Mouse (Mus musculus): ENCODE results near the gene Hexim1. TPM values are rescaled to one million over a fixed set of nuclear protein-coding genes. Genes with fewer than 3 reads are reported as not detected.
A peak's percentile ranks its signal among the peaks of the same experiment; 100 is the strongest.

Hexim1 gene
- polyA plus RNA-seq, 1 experiment from 2014 or later: 4.0 TPM

DNA sequence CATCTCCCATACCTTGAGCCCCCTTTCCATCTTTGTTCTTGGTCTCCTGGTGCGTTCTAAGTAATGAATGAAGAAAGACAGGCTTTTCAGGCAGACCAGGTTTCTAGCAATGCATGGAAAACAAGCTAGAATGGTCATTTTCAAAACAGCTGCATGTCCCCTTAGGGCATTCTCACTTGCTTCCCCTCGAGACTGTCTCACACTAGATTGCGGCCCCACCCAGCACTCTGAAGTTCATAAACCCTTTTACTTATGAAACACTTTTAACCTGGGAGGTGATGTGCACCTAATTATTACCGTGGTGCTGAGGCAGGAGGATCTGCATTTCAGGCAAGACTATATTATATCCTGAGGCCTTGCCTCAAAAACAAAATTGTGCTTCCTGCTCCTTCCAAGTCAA, 2.3 kb upstream of the Hexim1 start:
- no peaks in the 10 kb centered on the region for H3K36me3 ChIP-seq
- WGBS: 79% methylated on average over 4 of the region's 4 CpGs
- H3K4me1 ChIP-seq: peaks cover 38% of the 10 kb centered on the region
- no peak for ATAC-seq (ENCODE audit: low FRiP score)
- H3K9me3 ChIP-seq (replicated peaks): no peaks in the 10 kb centered on the region
- peaks cover 37% of the 10 kb centered on the region for H3K27me3 ChIP-seq
- H3K9ac ChIP-seq: no peak overlapping the region
- no peak overlapping the region for H3K4me2 ChIP-seq (replicated peaks)
- no peak overlapping the region for H3K4me3 ChIP-seq
- no peak overlapping the region for H3K27ac ChIP-seq

GRCm38 (mm10) chr11:103114270-103114943, 1.6 kb upstream of the Hexim1 start:
- peak overlapping the region; percentile 80 for H3K4me2 ChIP-seq (replicated peaks)
- peaks cover 40% of the 10 kb centered on the region for H3K4me1 ChIP-seq
- H3K27ac ChIP-seq: no peak overlapping the region
- ATAC-seq (ENCODE audit: low FRiP score): no peak
- peak overlapping the region; percentile 75; the same call in 1 of the 2 replicates for H3K9ac ChIP-seq
- WGBS: 86% methylated on average over 11 of the region's 11 CpGs
- peak overlapping the region; percentile 59 for H3K4me3 ChIP-seq
- peaks cover 37% of the 10 kb centered on the region for H3K27me3 ChIP-seq
- H3K9me3 ChIP-seq (replicated peaks): no peaks in the 10 kb centered on the region
- H3K36me3 ChIP-seq: no peaks in the 10 kb centered on the region

DNA sequence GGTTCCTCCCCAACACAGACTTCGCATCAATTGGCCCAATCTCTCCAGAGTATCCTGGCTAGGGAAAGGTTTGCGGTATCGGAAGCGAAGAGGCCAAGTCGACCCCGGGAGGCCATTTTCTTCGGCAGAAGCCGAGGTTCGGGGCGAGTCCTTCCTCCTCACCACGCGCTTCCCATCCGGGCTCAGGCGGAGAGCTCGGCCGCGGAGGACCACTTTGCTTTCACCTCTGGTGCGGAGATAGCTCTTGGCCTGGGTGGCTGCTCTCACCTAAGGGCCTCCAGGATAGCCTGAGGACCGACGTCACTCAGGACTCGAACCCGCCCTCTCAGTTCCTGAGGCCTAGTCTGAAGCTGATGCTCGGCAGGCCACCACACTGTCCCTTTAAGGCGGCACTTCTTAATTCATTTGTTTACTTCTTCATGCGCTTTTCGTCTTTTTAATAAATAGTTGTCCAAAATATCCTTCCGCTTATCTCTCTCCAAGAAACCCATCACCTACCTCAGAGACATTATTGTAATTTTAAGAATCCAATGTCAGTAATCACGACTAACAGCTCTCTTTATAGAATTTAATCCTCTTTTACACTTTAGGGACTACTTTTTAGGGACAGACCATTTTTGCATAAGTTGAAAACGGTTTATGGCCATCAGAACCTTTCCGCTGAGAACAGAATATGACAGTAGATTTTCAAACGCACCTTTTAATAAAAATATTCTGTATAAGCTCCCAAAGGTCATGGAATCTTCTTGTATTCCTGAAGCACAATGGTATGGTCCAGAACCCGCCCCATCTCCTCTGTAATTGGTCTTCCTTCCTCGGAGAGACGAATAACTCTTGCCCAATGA, 646 bp upstream of the Hexim1 start:
- peaks cover 37% of the 10 kb centered on the region for H3K27me3 ChIP-seq
- H3K4me2 ChIP-seq (replicated peaks): peak overlapping the region; percentile 80
- H3K36me3 ChIP-seq: no peaks in the 10 kb centered on the region
- H3K4me3 ChIP-seq: peak overlapping the region; percentile 59
- WGBS: under 1% methylated on average over 34 of the region's 34 CpGs
- no peaks in the 10 kb centered on the region for H3K9me3 ChIP-seq (replicated peaks)
- H3K9ac ChIP-seq: peak overlapping the region; percentile 75
- ATAC-seq (ENCODE audit: low FRiP score): peak; percentile 82
- peaks cover 40% of the 10 kb centered on the region for H3K4me1 ChIP-seq
- peak overlapping the region; percentile 88 for H3K27ac ChIP-seq

GRCm38 (mm10) chr11:103116959-103117590, 1.0 kb downstream of the Hexim1 start:
- peak overlapping the region; percentile 80 for H3K4me2 ChIP-seq (replicated peaks)
- WGBS: under 1% methylated on average over 35 of the region's 35 CpGs
- peak overlapping the region; percentile 89 for H3K27ac ChIP-seq
- H3K9ac ChIP-seq: peak overlapping the region; percentile 70
- peak overlapping the region; percentile 59 for H3K4me3 ChIP-seq
- peaks cover 31% of the 10 kb centered on the region for H3K4me1 ChIP-seq
- peak; percentile 20 for ATAC-seq (ENCODE audit: low FRiP score)
- no peaks in the 10 kb centered on the region for H3K9me3 ChIP-seq (replicated peaks)
- no peaks in the 10 kb centered on the region for H3K36me3 ChIP-seq
- H3K27me3 ChIP-seq: peaks cover 21% of the 10 kb centered on the region

DNA sequence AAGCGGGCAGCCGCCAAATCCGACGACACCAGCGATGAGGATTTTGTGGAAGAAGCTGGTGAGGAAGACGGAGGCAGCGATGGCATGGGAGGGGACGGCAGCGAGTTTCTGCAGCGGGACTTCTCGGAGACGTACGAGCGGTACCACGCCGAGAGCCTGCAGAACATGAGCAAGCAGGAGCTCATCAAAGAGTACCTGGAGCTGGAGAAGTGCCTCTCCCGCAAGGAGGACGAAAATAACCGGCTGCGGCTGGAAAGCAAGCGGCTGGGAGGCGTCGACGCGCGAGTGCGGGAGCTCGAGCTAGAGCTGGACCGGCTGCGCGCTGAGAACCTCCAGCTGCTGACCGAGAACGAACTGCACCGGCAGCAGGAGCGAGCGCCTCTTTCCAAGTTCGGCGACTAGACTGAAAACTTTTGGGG, 1.6 kb downstream of the Hexim1 start:
- 0 out of 2 replicates have a peak overlapping the region, but pooled peaks have one; percentile 18 for H3K27ac ChIP-seq
- no peaks in the 10 kb centered on the region for H3K36me3 ChIP-seq
- H3K9ac ChIP-seq: peak overlapping the region; percentile 70
- H3K4me3 ChIP-seq: peak overlapping the region; percentile 59
- peaks cover 25% of the 10 kb centered on the region for H3K4me1 ChIP-seq
- no peak for ATAC-seq (ENCODE audit: low FRiP score)
- H3K9me3 ChIP-seq (replicated peaks): no peaks in the 10 kb centered on the region
- WGBS: under 1% methylated on average over 38 of the region's 38 CpGs
- H3K4me2 ChIP-seq (replicated peaks): peak overlapping the region; percentile 80
- peaks cover 15% of the 10 kb centered on the region for H3K27me3 ChIP-seq

GRCm38 (mm10) chr11:103118866-103119265, 2.8 kb downstream of the Hexim1 start:
- no peaks in the 10 kb centered on the region for H3K9me3 ChIP-seq (replicated peaks)
- peaks cover 3% of the 10 kb centered on the region for H3K27me3 ChIP-seq
- H3K4me3 ChIP-seq: no peak overlapping the region
- peak overlapping the region; percentile 80 for H3K4me2 ChIP-seq (replicated peaks)
- peaks cover 24% of the 10 kb centered on the region for H3K4me1 ChIP-seq
- no peaks in the 10 kb centered on the region for H3K36me3 ChIP-seq
- 92% methylated on average over 2 of the region's 2 CpGs for WGBS
- no peak overlapping the region for H3K27ac ChIP-seq
- no peak overlapping the region for H3K9ac ChIP-seq
- ATAC-seq (ENCODE audit: low FRiP score): no peak

DNA sequence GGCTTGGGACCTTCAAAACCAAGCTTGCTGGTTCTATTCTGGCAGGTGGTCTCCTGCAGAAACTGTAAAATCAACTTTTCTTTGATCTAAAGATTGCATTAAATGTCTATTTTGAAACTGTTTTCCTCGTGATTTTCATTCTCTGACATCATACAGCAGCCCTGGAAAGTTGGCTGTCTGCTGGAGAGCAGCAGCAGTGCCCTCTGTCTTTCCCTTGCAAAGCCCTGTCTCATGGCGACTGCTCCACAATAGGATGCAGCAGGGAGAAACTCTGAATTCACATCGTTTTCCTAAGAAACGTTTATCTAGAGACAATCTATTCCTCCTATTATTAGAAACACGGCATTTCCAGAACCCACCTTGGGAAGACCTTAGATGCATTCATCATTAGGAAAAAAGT, 3.6 kb downstream of the Hexim1 start:
- H3K4me3 ChIP-seq: no peak overlapping the region
- no peak for ATAC-seq (ENCODE audit: low FRiP score)

DNA sequence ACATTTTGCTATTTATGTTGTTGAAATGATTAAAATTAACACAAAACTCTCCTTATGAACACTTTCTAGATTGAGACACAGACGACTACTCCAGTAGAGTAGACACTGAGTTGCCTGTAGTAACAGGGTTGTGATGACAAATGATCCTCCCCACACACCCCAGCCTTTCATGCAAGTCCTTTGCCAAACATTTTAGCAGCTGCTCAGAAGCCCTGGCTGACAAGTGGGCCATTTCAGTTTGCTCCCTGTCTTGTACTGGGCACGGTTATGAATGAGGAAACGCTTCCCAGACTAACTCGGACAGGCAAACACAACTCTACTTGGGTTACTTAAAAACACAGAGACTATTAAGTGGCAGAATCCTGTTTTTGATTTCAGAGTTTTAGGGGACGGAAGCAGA, 4.3 kb downstream of the Hexim1 start:
- Histone ChIP-seq H3K36me3 (no peaks in the 10 kb centered on the region), H3K4me3 (no peak overlapping the region), H3K9ac (no peak overlapping the region), H3K4me2 (replicated peaks) (no peak overlapping the region), H3K27me3 (no peaks in the 10 kb centered on the region), H3K27ac (no peak overlapping the region), H3K9me3 (replicated peaks) (no peaks in the 10 kb centered on the region), H3K4me1 (peaks cover 18% of the 10 kb centered on the region)
- WGBS: 70% methylated on average over 5 of the region's 5 CpGs
- no peak for ATAC-seq (ENCODE audit: low FRiP score)

More for the DNA sequence above, 3.6 kb downstream of the Hexim1 start:
- no peaks in the 10 kb centered on the region for H3K9me3 ChIP-seq (replicated peaks)
- no peak overlapping the region for H3K27ac ChIP-seq
- no peak overlapping the region for H3K9ac ChIP-seq
- H3K4me1 ChIP-seq: peaks cover 21% of the 10 kb centered on the region
- H3K27me3 ChIP-seq: no peaks in the 10 kb centered on the region
- no peaks in the 10 kb centered on the region for H3K36me3 ChIP-seq
- 55% methylated on average over 5 of the region's 5 CpGs for WGBS
- no peak overlapping the region for H3K4me2 ChIP-seq (replicated peaks)

- no peaks in the 10 kb centered on the region for H3K36me3 ChIP-seq
- under 1% methylated on average over 39 of the region's 39 CpGs for WGBS
- peak; percentile 58 for ATAC-seq (ENCODE audit: low FRiP score)
These were observed 15.9 kb downstream of the Hexim1 start, which contains the start of gene Hexim2 for GRCm38 (mm10) chr11:103131701-103132575. TSS of gene Hexim2 (plus strand) at chr11:103132429.

DNA sequence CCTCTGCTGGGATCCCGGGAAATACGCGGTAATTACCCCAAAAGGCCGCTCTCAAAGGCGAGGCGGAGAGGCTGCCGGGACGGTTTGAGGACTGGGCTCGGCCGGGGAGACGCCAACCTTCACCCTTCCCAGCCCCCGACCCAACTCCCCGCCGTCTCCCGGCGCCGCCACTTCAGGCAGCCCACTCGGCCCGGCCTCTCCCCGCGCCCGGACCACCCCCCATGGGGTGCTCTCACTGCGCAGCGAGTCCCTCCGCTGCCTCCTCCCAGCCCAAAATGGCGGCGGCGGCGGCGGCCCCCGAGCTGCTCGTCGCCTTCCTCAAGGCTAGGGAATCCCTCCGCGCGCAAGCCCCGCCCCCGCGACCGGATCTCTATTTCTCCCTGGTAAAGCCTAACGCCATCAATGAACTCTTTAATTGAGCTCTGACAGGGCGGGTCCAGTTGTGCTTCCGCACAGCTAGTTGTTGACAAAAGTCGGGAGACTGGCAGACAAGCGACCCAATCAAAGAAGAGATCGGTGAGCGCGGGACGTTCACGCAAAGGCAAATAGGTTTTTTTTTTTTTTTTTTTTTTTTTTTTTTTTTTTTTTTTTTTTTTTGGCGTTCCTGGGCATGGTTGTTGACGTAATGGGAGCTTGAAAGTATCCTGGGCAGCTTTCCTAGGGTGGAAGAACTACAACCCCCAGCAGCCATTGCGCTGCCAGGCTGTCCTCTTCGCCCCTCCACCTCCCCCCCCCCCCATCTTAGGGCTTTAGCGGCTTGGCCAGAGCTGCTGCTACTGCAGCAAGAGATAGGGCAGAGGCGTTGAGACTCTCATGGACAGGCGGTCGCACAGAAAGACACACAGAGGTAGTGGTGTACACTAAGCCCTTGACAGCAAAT, 16.8 kb downstream of the Hexim1 start:
- H3K4me1 ChIP-seq: peaks cover 38% of the 10 kb centered on the region
- WGBS: under 1% methylated on average over 58 of the region's 58 CpGs

More at GRCm38 (mm10) chr11:103131701-103132575, 15.9 kb downstream of the Hexim1 start, which contains the start of gene Hexim2:
- Histone ChIP-seq H3K9ac (peak within 1 kb of the TSS; percentile 99), H3K27me3 (no peaks in the 10 kb centered on the region), H3K4me2 (replicated peaks) (peak within 1 kb of the TSS; percentile 63), H3K4me3 (peak within 1 kb of the TSS; percentile 86), H3K4me1 (peaks cover 38% of the 10 kb centered on the region), H3K9me3 (replicated peaks) (no peaks in the 10 kb centered on the region), H3K27ac (peak within 1 kb of the TSS; percentile 97)

More for the DNA sequence above, 16.8 kb downstream of the Hexim1 start:
- ATAC-seq (ENCODE audit: low FRiP score): peak; percentile 91
- peak overlapping the region; percentile 86 for H3K4me3 ChIP-seq
- no peaks in the 10 kb centered on the region for H3K36me3 ChIP-seq
- no peaks in the 10 kb centered on the region for H3K9me3 ChIP-seq (replicated peaks)
- H3K27ac ChIP-seq: peak overlapping the region; percentile 97
- peak overlapping the region; percentile 99 for H3K9ac ChIP-seq
- H3K4me2 ChIP-seq (replicated peaks): peak overlapping the region; percentile 63
- H3K27me3 ChIP-seq: no peaks in the 10 kb centered on the region

All from hindbrain, embryonic 12.5 days (tissue).